Mouse (Mus musculus) myocyte (in vitro differentiated cells): ENCODE measurements around the gene Trpv4. TPM values are rescaled to one million over a fixed set of nuclear protein-coding genes. Genes with fewer than 3 reads are reported as not detected.

Source experiments
- H3K27me3 ChIP-seq: one replicate; pipeline ENCODE4 v1.6.1; 2011; ENCODE audit not compliant: control insufficient read depth, insufficient read depth, insufficient read length
- H3K36me3 ChIP-seq: one replicate; pipeline ENCODE4 v1.6.1; 2011; ENCODE audit not compliant: control insufficient read depth, insufficient read depth
- H3K4me2 ChIP-seq: one replicate; pipeline ENCODE4 v1.6.1; 2011; ENCODE audit warnings: low read depth, control low read depth
- H3K4me3 ChIP-seq: one replicate; pipeline ENCODE4 v1.5.1; 2011; ENCODE audit warnings: mild to moderate bottlenecking, control low read depth, moderate library complexity
- H3K79me2 ChIP-seq: one replicate; pipeline ENCODE4 v1.6.1; 2011; ENCODE audit not compliant: control insufficient read depth, insufficient read depth
- H3ac ChIP-seq: one replicate; pipeline ENCODE4 v1.6.1; 2011; ENCODE audit not compliant: control insufficient read depth, insufficient read length
- CEBPB ChIP-seq: IDR thresholded peaks from 2 replicates; pipeline ENCODE4 v1.6.1; 2011; ENCODE audit warnings: mild to moderate bottlenecking, moderate library complexity; ENCODE audit not compliant: poor library complexity, insufficient read depth, severe bottlenecking
- E2F4 ChIP-seq: IDR thresholded peaks from one replicate; pipeline ENCODE4 v1.6.1; 2011; ENCODE audit warnings: mild to moderate bottlenecking, control low read depth, moderate library complexity; ENCODE audit not compliant: insufficient read depth
- MAX ChIP-seq: IDR thresholded peaks from one replicate; pipeline ENCODE4 v1.6.1; 2011; ENCODE audit warnings: low read depth, mild to moderate bottlenecking, control low read depth
- MYOD1 ChIP-seq, 3 experiments: IDR thresholded peaks; one replicate each; pipeline ENCODE4 v1.6.1; 2011; ENCODE audit warnings: control low read depth in 2 of 3, low read depth in 2 of 3, mild to moderate bottlenecking in 2 of 3, moderate library complexity in 1 of 3; ENCODE audit not compliant: insufficient read length in 2 of 3, control insufficient read depth in 1 of 3
- MYOG ChIP-seq, 3 experiments: IDR thresholded peaks; one replicate each; pipeline ENCODE4 v1.6.1; 2011; ENCODE audit warnings: control low read depth in 2 of 3, low read depth in 2 of 3, mild to moderate bottlenecking in 2 of 3; ENCODE audit not compliant: insufficient read length in 2 of 3, control insufficient read depth in 1 of 3, insufficient read depth in 1 of 3
- POLR2A ChIP-seq: IDR thresholded peaks from one replicate; pipeline ENCODE4 v1.6.1; 2011; ENCODE audit warnings: low read depth, mild to moderate bottlenecking, control low read depth, moderate library complexity; ENCODE audit not compliant: insufficient read length
- POLR2AphosphoS2 ChIP-seq: IDR thresholded peaks from one replicate; pipeline ENCODE4 v1.6.1; 2011; ENCODE audit warnings: low read depth, control low read depth; ENCODE audit not compliant: insufficient read length
- REST ChIP-seq: IDR thresholded peaks from one replicate; pipeline ENCODE4 v1.6.1; 2011; ENCODE audit warnings: mild to moderate bottlenecking, control low read depth, moderate library complexity; ENCODE audit not compliant: insufficient read depth, insufficient read length
- SRF ChIP-seq: IDR thresholded peaks from one replicate; pipeline ENCODE4 v1.6.1; 2011; ENCODE audit warnings: low read depth; ENCODE audit not compliant: control insufficient read depth, insufficient read length
- TCF12 ChIP-seq: IDR thresholded peaks from one replicate; pipeline ENCODE4 v1.6.1; 2011; ENCODE audit warnings: mild to moderate bottlenecking, control low read depth; ENCODE audit not compliant: poor library complexity, insufficient read depth, severe bottlenecking
- TCF3 ChIP-seq: IDR thresholded peaks from one replicate; pipeline ENCODE4 v1.6.1; 2011; ENCODE audit warnings: low read depth, control low read depth; ENCODE audit not compliant: insufficient read length
- USF1 ChIP-seq: IDR thresholded peaks from one replicate; pipeline ENCODE4 v1.6.1; 2011; ENCODE audit warnings: low read depth, mild to moderate bottlenecking, control low read depth, moderate library complexity
- polyA plus RNA-seq: library from polyadenylated mRNA; unstranded; fragments of >200 nt; fragmentation: generic; extraction: Trizol; gene quantifications from one replicate; pipeline ENCODE4 v1.2.1, GENCODE M21; 2012; ENCODE audit warnings: missing spikeins

Gene Trpv4
- polyA plus RNA-seq, 1 experiment: 0.12 TPM

DNA sequence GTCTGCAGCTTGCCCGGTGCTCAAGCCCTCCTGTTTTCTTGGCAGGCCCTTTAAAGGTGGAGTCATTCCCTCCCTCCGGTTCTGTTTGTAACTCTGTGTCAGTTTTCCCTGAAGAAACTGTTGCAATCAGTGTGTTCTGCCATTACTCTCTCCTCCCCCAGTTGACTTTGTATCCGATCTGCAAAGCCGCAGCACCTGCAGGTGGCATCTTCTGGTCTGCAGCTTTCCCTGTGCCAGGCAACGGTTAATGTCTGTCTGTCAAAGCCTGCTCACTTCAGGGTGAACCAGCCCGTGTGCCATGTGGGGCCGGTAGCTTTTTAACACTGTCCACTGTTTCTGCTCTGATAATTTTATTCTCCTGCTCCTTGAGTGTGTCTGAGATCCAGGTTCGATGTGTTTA, 61.0 kb downstream of the Trpv4 start:
- Histone ChIP-seq H3ac (no peak overlapping the region), H3K4me3 (no peak overlapping the region), H3K79me2 (no peaks in the 10 kb centered on the region), H3K27me3 (peaks cover 76% of the 10 kb centered on the region), H3K36me3 (no peaks in the 10 kb centered on the region), H3K4me2 (no peak overlapping the region)
- TF ChIP-seq TCF3: no peak
- no peak for TF ChIP-seq CEBPB
- TF ChIP-seq POLR2A: no peak
- no peak for TF ChIP-seq REST
- no peak for TF ChIP-seq USF1
- no peak for TF ChIP-seq MAX
- TF ChIP-seq MYOD1 (IDR thresholded peaks at IDR 0.05; ENCODE audit: control insufficient read depth in 1 of 3, insufficient read length in 2 of 3, low read depth in 2 of 3): no peak
- TF ChIP-seq POLR2AphosphoS2: no peak

DNA sequence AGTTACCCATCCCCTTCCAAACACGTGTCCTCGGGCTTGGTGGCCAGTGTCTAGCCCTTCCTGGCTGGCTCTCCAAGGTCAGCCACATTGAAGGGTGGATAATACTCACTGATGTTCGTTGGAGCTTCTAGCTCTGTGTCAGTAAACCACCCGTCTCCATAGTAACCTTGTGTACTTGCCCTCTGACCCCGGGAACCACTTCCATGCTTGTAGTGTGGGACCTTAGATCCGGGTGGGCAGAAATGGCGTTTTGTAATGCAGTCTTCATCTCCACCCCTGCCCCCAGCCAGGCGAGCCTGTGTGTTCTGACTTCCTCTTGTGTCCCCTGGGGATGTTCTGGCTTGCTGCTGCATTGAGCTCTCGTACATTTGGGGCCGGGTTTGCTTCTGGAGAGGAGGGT, 61.6 kb downstream of the Trpv4 start:
- Histone ChIP-seq H3K27me3 (peaks cover 76% of the 10 kb centered on the region), H3ac (no peak overlapping the region), H3K4me3 (no peak overlapping the region), H3K36me3 (no peaks in the 10 kb centered on the region), H3K79me2 (no peaks in the 10 kb centered on the region), H3K4me2 (no peak overlapping the region)
- TF ChIP-seq TCF12: no peak
- TF ChIP-seq REST: no peak
- TF ChIP-seq TCF3: no peak
- no peak for TF ChIP-seq POLR2A
- TF ChIP-seq SRF: no peak
- TF ChIP-seq MYOD1 (IDR thresholded peaks at IDR 0.05; ENCODE audit: control insufficient read depth in 1 of 3, insufficient read length in 2 of 3, low read depth in 2 of 3): no peak
- TF ChIP-seq MYOG (IDR thresholded peaks at IDR 0.05; ENCODE audit: control insufficient read depth in 1 of 3, insufficient read depth in 1 of 3, insufficient read length in 2 of 3, low read depth in 2 of 3): no peak
- TF ChIP-seq E2F4: no peak
- TF ChIP-seq USF1: no peak
- no peak for TF ChIP-seq CEBPB
- no peak for TF ChIP-seq MAX
- no peak for TF ChIP-seq POLR2AphosphoS2

DNA sequence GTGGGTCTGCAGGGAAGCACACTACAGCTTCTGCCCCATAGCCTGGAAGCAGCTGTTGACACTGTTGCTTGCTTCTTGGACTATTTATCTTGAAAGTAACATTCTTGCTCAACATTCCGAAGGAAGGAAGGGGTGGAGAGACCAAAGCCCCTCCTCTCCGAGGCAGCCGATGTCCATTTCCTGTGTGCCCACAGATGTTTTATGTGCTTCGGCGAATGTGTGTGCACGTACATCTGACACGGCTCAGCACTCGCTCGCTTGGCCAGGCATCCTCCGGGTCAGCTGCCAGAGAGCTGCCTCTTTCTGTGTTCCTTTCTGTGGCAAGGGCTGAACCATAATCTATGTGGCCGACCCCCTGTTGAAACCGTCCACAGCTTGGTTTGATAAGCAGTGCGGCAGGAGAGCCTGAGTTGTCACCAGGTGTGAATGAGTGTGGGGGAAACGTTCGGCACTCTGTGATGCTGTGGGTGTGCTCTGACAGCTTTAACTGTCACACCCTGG, 63.4 kb downstream of the Trpv4 start:
- no peak overlapping the region for H3K4me3 ChIP-seq
- H3ac ChIP-seq: no peak overlapping the region
- H3K4me2 ChIP-seq: no peak overlapping the region
- no peaks in the 10 kb centered on the region for H3K79me2 ChIP-seq
- no peaks in the 10 kb centered on the region for H3K36me3 ChIP-seq
- TF ChIP-seq REST: no peak
- no peak for TF ChIP-seq MYOD1 (IDR thresholded peaks at IDR 0.05; ENCODE audit: control insufficient read depth in 1 of 3, insufficient read length in 2 of 3, low read depth in 2 of 3)
- no peak for TF ChIP-seq MYOG (IDR thresholded peaks at IDR 0.05; ENCODE audit: control insufficient read depth in 1 of 3, insufficient read depth in 1 of 3, insufficient read length in 2 of 3, low read depth in 2 of 3)
- TF ChIP-seq USF1: no peak
- H3K27me3 ChIP-seq: peaks cover 68% of the 10 kb centered on the region

DNA sequence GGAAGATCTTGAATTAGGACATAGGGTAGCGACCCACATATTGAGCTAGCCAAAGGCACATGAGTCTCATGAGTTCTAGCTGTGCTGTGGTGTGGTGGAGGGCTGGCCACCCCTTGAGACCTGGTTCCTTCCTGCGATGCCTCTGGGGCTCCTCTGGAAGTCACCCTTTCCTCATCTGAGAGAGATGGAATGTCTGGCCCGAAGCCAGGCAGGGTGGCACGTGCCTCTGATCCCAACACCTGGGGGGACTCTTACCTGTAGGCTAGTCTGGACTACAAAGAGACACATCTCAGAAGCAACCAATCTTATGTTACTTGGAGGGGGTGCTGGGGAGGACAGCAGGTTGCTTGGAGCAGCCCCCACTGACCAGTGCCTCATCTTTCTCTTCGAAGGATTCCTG, 64.3 kb downstream of the Trpv4 start:
- Histone ChIP-seq H3K27me3 (peaks cover 60% of the 10 kb centered on the region), H3ac (no peak overlapping the region), H3K79me2 (no peaks in the 10 kb centered on the region), H3K4me2 (no peak overlapping the region), H3K4me3 (no peak overlapping the region), H3K36me3 (no peaks in the 10 kb centered on the region)
- TF ChIP-seq E2F4 (no peak), SRF (no peak), REST (no peak), MYOD1 (IDR thresholded peaks at IDR 0.05; ENCODE audit: control insufficient read depth in 1 of 3, insufficient read length in 2 of 3, low read depth in 2 of 3) (no peak), POLR2A (no peak), TCF12 (no peak), TCF3 (no peak), CEBPB (no peak), POLR2AphosphoS2 (no peak), MYOG (IDR thresholded peaks at IDR 0.05; ENCODE audit: control insufficient read depth in 1 of 3, insufficient read depth in 1 of 3, insufficient read length in 2 of 3, low read depth in 2 of 3) (no peak), USF1 (no peak), MAX (no peak)

DNA sequence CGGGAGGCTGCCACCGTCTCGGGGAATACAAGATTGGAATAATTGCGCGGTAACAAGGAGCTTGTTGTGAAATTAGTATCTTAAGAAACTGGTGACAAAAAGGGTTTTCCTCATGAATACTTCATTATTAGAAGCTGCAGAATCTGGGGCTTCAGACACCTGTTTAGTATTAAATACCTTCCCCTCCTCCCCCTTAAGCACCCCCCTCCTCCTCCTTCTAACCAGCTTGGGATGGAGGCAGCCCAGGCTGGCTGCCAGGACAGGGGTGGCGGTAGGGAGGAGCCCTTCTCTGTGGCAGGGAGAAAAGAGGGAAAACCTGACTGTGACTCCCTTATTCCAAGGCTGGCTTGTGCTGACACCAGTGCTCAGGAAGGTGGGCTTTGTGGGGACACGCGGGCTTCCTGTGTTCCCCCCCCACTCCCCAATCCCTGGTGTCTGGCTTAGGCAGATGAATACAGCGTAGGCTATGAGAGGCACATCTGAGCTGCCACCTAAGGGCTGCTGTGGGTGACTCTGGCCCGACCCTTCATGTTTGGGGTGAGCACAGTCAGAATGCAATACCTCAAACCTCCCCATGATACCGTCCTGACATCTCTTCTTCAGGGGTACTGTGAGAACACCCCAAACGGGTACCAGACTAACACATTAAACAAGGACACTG, 64.9 kb downstream of the Trpv4 start:
- H3K27me3 ChIP-seq: peaks cover 58% of the 10 kb centered on the region
- TF ChIP-seq MYOG (IDR thresholded peaks at IDR 0.05; ENCODE audit: control insufficient read depth in 1 of 3, insufficient read depth in 1 of 3, insufficient read length in 2 of 3, low read depth in 2 of 3): no peak
- no peak for TF ChIP-seq POLR2A
- no peak for TF ChIP-seq POLR2AphosphoS2
- no peak for TF ChIP-seq CEBPB
- no peak for TF ChIP-seq SRF
- TF ChIP-seq E2F4: no peak
- no peak for TF ChIP-seq MAX
- no peak for TF ChIP-seq MYOD1 (IDR thresholded peaks at IDR 0.05; ENCODE audit: control insufficient read depth in 1 of 3, insufficient read length in 2 of 3, low read depth in 2 of 3)
- TF ChIP-seq USF1: no peak
- no peak for TF ChIP-seq TCF3
- TF ChIP-seq REST: no peak
- no peak for TF ChIP-seq TCF12
- H3K4me3 ChIP-seq: no peak overlapping the region
- H3K36me3 ChIP-seq: no peaks in the 10 kb centered on the region
- no peak overlapping the region for H3K4me2 ChIP-seq
- H3K79me2 ChIP-seq: no peaks in the 10 kb centered on the region
- H3ac ChIP-seq: no peak overlapping the region
